Mouse (Mus musculus) liver (tissue): ENCODE measurements around the gene Gm21789.
"Not testable (repeated sequence)": the region's sequence is repeated elsewhere in the genome, so short reads cannot be mapped to it uniquely, and the experiment has no call there.

ENCODE experiments used
- DNase-seq: peaks from one replicate; pipeline ENCODE4 v3.0.0-alpha.2; 2020; ENCODE audit warnings: mixed read lengths

The Gm21789 gene

GRCm38 (mm10) chrX:32941468-32941867, at the start of gene Gm21789:
Gene Gm21789, plus strand, starts transcription at chrX:32941768.
- not testable (repeated sequence) for DNase-seq

DNA sequence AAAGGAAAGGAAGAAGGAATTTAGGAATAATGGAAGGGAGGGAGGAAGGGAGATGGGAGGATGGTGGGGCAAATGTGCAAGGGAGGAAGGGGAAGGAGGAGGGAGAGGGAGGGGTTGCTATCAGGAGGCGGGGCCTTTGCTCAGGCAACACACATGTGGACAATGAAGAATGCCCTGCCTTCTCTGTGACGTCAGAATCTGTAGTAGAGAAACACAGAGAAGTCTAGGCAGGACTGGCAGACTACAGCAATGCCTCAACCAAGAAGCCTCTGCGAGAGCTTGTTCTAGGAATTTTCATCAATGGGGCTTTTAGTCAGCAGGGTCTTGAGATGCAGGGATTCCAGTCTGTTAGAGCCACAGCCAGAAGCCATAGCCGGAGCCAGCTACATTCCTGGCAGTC, 47.2 kb upstream of the Gm21789 start, which contains the start of gene Btbd35f30:
Btbd35f30 (plus strand) TSS at position 301 of the 400 bp plus-strand sequence.
- not testable (repeated sequence) for DNase-seq

- DNase-seq, result not testable (repeated sequence)
These were observed 32.0 kb downstream of the Gm21789 start, which contains the start of gene Btbd35f5 for GRCm38 (mm10) chrX:32973597-32973996. Gene Btbd35f5, plus strand, starts transcription at chrX:32973897.
